Mouse (Mus musculus) heart, embryonic 11.5 days (tissue): Measurements from ENCODE around the gene Islr. TPM values are rescaled to one million over a fixed set of nuclear protein-coding genes. Genes with fewer than 3 reads are reported as not detected.

Experiments used
- ATAC-seq: fragments of 200-750 bp; cut with Nextera tagmentation; replicated peaks from 2 replicates; pipeline ENCODE4 v1.8.0; 2017; ENCODE audit warnings: moderate library complexity; ENCODE audit not compliant: insufficient number of reproducible peaks, low FRiP score, low TSS enrichment
- H3K27ac ChIP-seq: fragments of 300-500 bp; sonication (generic); 2 replicates; pipeline ENCODE4 v1.5.1; 2014; ENCODE audit warnings: mild to moderate bottlenecking, low read depth, low read length
- H3K27me3 ChIP-seq: fragments of 300-500 bp; sonication (generic); 2 replicates; pipeline ENCODE4 v1.6.1; 2014; ENCODE audit warnings: mild to moderate bottlenecking, low read length, mixed read lengths; ENCODE audit not compliant: control insufficient read depth, insufficient read depth
- H3K36me3 ChIP-seq: fragments of 300-500 bp; sonication (generic); 2 replicates; pipeline ENCODE4 v1.6.1; 2014; ENCODE audit warnings: mild to moderate bottlenecking, low read length, moderate library complexity, mixed read lengths; ENCODE audit not compliant: control insufficient read depth, insufficient read depth
- H3K4me1 ChIP-seq: fragments of 300-500 bp; sonication (generic); 2 replicates; pipeline ENCODE4 v1.6.1; 2014; ENCODE audit warnings: low read length; ENCODE audit not compliant: control insufficient read depth, insufficient read depth
- H3K4me2 ChIP-seq: fragments of 300-500 bp; sonication (generic); 2 replicates; pipeline ENCODE4 v1.6.1; 2014; ENCODE audit warnings: mild to moderate bottlenecking, moderate library complexity
- H3K4me3 ChIP-seq: fragments of 300-500 bp; sonication (generic); 2 replicates; pipeline ENCODE4 v1.5.1; 2014; ENCODE audit warnings: low read depth, low read length
- H3K9ac ChIP-seq: fragments of 300-500 bp; sonication (generic); 2 replicates; pipeline ENCODE4 v1.6.1; 2014; ENCODE audit warnings: mild to moderate bottlenecking, low read depth, low read length, moderate library complexity
- H3K9me3 ChIP-seq: fragments of 300-500 bp; sonication (generic); replicated peaks from 2 replicates; pipeline ENCODE4 v1.6.1; 2016; ENCODE audit warnings: low read length; ENCODE audit not compliant: control insufficient read depth
- WGBS: fragments of 180-500 bp; shearing (Covaris S2); extraction: QIAGEN DNeasy Blood & Tissue Kit; methylation state at CpG from one replicate; pipeline ENCODE4 v1.1.7; 2014; ENCODE audit not compliant: insufficient replicate concordance; 5-methylcytosine and 5-hydroxymethylcytosine counted together
- polyA plus RNA-seq: library from polyadenylated mRNA; unstranded; fragments of >200 nt; fragmentation: Nextera tagmentation; extraction: Ambion mirVana; gene quantifications from 2 replicates; pipeline ENCODE4 v1.2.1, GENCODE M21; 2014

The Islr gene
- polyA plus RNA-seq, 1 experiment from 2014 or later: 5.5 TPM

DNA sequence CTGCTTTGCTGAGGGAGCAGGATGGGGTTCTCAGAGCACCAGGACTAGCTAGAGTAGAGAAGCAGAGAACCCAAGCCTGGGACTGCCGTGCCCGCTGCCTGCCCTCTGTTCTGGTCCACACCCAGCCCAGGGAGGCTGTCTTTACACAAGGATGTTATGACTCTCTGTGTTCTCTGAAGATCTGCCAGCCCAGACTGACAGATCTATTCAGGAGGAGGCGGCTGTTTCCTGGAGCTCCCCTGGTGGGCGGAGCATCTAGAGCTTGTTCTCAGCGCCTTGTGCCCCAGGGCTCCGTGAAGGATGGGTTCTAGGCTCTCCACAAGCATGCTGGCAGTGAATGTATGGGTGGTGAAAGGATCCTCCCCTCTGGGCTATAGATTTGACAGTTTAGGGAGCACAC is 64.2 kb downstream of the Islr start:
- Histone ChIP-seq H3K9ac (no peak overlapping the region), H3K27me3 (peaks cover 14% of the 10 kb centered on the region), H3K4me2 (no peak overlapping the region), H3K36me3 (no peaks in the 10 kb centered on the region), H3K9me3 (no peaks in the 10 kb centered on the region), H3K4me1 (peaks cover 10% of the 10 kb centered on the region), H3K27ac (no peak overlapping the region), H3K4me3 (no peak overlapping the region)
- ATAC-seq: no peak
- 36% methylated on average over 6 of the region's 6 CpGs for WGBS

DNA sequence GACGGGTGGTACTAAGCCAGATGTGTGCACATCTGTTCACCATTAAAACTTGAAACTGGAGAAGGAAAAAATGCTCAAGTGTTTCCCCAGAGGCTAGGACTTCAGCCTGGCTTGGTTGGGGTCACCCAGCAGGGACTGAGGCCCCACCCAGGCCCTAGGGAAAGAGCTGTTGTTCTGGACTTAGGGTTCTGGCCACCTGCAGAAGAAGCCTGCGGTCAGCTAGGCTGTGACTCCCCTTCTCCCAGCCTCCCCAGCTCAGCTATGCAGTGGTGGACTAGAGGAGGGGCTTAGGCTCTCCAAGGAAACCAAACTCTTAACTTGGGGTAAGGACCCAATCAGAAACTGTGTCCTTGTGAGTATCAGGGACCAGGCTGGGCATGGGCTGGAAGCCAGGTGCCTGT is 68.2 kb downstream of the Islr start:
- no peak overlapping the region for H3K4me3 ChIP-seq
- no peaks in the 10 kb centered on the region for H3K9me3 ChIP-seq
- ATAC-seq: no peak
- H3K9ac ChIP-seq: 0 out of 2 replicates have a peak overlapping the region, but pooled peaks have one; percentile 34
- H3K36me3 ChIP-seq: no peaks in the 10 kb centered on the region
- WGBS: 33% methylated on average over 2 of the region's 2 CpGs
- peaks cover 34% of the 10 kb centered on the region for H3K27me3 ChIP-seq
- no peak overlapping the region for H3K4me2 ChIP-seq
- peaks cover 33% of the 10 kb centered on the region for H3K4me1 ChIP-seq
- H3K27ac ChIP-seq: no peak overlapping the region

DNA sequence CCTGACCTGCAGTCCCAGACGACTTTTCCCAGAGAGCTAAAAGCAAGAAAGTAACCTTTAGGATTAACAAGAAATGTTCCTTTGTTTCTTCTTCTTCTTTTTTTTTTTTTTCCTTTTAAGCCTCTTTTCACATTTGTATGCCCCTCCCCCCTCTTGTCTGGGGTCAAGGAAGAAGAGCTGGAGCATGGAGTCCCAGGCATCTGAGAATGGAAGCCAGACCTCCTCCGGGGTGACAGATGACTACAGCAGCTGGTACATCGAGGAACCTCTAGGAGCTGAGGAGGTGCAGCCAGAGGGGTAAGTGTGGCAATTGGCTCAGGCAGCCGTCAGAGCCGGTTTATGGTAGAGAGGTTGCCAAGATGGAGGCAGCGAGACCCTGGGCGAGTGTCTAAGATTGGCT is 69.2 kb downstream of the Islr start:
- no peak overlapping the region for H3K4me2 ChIP-seq
- ATAC-seq: no peak

DNA sequence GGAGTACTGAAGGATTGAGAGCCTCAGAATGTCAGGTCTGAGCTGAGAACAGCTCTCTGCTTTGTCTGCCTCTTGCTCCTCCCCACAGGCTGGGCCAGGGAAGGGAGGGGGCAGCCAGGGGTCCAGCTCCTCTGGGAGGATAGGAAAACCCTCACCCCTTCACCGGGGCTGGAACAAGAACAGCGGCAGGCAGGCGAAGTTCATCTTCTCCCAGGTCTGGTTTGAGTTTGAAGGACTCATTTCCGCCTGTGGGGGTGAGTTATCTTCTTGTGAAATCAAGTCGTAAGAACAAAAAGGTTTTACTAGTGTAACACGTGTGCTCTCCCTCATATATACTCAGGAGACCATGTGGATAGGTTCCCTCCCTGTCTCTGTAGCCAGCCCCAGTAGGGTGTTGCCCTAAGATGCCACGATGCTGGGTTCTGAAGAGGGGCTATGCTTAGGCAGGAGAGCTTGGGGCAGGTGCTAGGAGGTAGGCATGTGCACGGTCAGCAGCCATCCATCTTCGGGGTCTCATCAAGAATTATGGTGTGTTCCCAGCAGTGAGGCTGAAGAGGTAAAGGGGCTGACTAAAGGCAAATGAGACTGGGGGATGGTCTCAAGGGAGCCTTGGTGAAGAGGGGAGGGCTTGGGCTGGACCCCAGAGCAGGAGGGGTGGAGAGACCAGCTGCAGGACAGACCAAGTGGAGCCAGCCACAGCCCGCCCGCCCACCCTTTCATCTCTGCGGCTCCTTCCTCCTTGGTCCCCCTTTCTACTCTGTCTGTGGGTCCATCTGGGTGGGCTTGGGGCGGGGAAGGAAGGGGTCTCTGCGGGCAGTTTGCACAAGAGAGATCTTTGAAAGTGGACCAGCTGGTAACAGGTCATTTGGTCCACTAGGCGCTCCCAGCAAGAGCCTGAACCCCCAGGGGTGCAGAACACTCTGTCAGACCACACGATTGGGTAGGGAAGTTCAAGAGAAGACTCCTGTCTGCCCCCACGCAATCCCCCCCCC is 69.9 kb downstream of the Islr start:
- WGBS: 11% methylated on average over 17 of the region's 17 CpGs
- H3K4me1 ChIP-seq: peaks cover 42% of the 10 kb centered on the region
- no peak overlapping the region for H3K4me2 ChIP-seq
- H3K4me3 ChIP-seq: no peak overlapping the region
- H3K9me3 ChIP-seq: no peaks in the 10 kb centered on the region
- peaks cover 44% of the 10 kb centered on the region for H3K27me3 ChIP-seq
- ATAC-seq: no peak
- H3K9ac ChIP-seq: no peak overlapping the region
- no peaks in the 10 kb centered on the region for H3K36me3 ChIP-seq
- no peak overlapping the region for H3K27ac ChIP-seq

More for the DNA sequence above, 69.2 kb downstream of the Islr start:
- Histone ChIP-seq H3K4me1 (peaks cover 40% of the 10 kb centered on the region), H3K9ac (no peak overlapping the region), H3K27ac (no peak overlapping the region), H3K36me3 (no peaks in the 10 kb centered on the region), H3K9me3 (no peaks in the 10 kb centered on the region), H3K27me3 (peaks cover 39% of the 10 kb centered on the region), H3K4me3 (no peak overlapping the region)
- 24% methylated on average over 7 of the region's 7 CpGs for WGBS

DNA sequence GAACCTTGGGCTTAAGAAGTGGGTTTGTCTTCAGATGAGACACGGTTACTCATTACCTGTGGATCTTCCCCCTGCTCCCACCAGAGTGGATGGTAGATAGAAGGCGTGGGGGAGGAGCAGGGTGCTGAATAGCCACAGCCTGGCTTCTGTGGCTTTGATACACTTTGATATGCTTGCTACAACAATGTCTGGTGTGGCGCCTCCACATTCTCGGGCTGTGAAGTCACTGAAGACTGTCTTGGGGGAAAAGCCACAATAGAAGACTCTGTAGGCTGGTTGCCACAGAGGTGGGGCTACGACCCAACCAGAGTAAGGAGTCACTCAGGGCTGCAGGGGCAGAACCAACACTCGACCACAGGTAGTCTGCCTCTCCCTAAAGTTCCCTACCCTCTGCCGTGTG is 72.4 kb downstream of the Islr start:
- H3K27ac ChIP-seq: no peak overlapping the region
- H3K4me1 ChIP-seq: peaks cover 48% of the 10 kb centered on the region

DNA sequence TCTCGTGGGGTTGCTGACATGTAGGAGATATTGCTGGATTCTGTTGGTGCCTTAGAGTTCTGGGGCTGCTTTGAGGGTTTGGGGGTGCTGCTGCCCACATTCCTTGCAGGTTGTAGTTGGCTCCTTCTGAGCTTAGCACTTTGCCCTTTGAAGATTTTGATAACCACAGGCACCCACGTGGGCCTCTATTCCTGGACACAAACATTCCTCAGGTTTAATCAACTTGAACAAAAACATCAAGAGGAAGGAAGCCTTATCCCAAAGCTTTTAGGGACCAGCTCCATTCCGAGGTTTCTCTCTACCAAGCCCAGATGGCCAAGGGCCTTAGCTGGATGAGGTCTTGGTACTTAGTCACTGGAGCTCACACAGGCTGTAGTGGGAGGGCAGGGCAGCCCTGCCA is 73.2 kb downstream of the Islr start:
- 25% methylated on average over 3 of the region's 3 CpGs for WGBS
- Histone ChIP-seq H3K27ac (no peak overlapping the region), H3K4me3 (no peak overlapping the region), H3K9ac (no peak overlapping the region), H3K9me3 (no peaks in the 10 kb centered on the region), H3K4me2 (no peak overlapping the region), H3K27me3 (peaks cover 49% of the 10 kb centered on the region), H3K36me3 (no peaks in the 10 kb centered on the region), H3K4me1 (peaks cover 43% of the 10 kb centered on the region)
- no peak for ATAC-seq

More for the DNA sequence above, 72.4 kb downstream of the Islr start:
- H3K36me3 ChIP-seq: no peaks in the 10 kb centered on the region
- no peak overlapping the region for H3K4me2 ChIP-seq
- WGBS: 57% methylated on average over 7 of the region's 7 CpGs
- H3K4me3 ChIP-seq: no peak overlapping the region
- H3K27me3 ChIP-seq: peaks cover 54% of the 10 kb centered on the region
- H3K9ac ChIP-seq: no peak overlapping the region
- H3K9me3 ChIP-seq: no peaks in the 10 kb centered on the region
- no peak for ATAC-seq

DNA sequence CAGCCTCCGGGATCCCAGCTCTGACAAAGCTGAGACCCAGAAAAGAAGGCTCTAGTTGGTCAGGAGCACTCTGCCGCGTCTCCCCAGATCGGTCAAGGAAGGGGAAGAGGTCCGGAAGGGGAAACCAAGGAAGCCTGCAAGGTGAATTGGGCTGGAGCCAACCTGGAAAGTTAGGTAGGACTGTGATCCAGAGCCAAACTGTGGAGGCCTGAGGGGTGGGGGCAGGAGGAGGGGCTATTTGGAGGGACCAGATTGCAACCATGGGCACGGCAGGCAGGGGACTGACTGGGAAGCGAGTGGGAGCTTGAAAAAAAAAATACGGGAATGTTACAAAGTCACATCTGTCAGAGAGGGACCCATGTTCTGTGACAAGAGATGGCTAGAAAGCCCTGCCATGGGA is 74.6 kb downstream of the Islr start:
- H3K36me3 ChIP-seq: no peaks in the 10 kb centered on the region
- no peak for ATAC-seq
- H3K4me3 ChIP-seq: 0 out of 2 replicates have a peak overlapping the region, but pooled peaks have one; percentile 4
- peak overlapping the region; percentile 49; the same call in 1 of the 2 replicates for H3K9ac ChIP-seq
- 17% methylated on average over 8 of the region's 8 CpGs for WGBS
- H3K27me3 ChIP-seq: peaks cover 37% of the 10 kb centered on the region
- H3K9me3 ChIP-seq: no peaks in the 10 kb centered on the region
- no peak overlapping the region for H3K27ac ChIP-seq
- peak overlapping the region; percentile 33 for H3K4me2 ChIP-seq
- peaks cover 43% of the 10 kb centered on the region for H3K4me1 ChIP-seq

DNA sequence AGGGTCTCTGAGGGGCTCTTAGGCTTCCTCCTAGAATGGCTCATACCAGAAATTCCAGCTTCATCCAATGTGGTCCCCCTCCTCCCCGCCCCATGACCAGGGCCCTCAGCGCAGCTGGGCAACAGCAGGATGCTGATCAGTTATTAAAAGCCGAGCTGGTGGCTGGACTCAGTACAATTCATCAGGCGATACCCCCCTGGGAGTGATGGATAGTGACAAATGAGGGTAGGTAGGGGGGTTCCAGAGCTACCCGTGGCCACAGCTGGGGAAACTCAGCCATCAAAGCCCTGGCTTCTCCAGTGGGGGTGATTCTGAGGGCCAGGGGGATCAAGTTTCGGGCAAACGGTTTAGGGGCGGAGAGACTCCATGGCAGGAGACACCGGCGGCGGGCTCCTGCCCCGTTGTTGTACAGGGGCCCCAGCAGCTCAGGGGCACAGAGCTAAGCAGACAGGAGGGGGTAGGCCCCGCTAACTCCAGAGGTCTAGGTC is 75.1 kb downstream of the Islr start:
- WGBS: 9% methylated on average over 13 of the region's 13 CpGs
- Histone ChIP-seq H3K9me3 (no peaks in the 10 kb centered on the region), H3K36me3 (no peaks in the 10 kb centered on the region), H3K27me3 (peaks cover 31% of the 10 kb centered on the region), H3K4me1 (peaks cover 43% of the 10 kb centered on the region), H3K4me2 (peak overlapping the region; percentile 33), H3K9ac (peak overlapping the region; percentile 49; the same call in 1 of the 2 replicates), H3K27ac (no peak overlapping the region), H3K4me3 (0 out of 2 replicates have a peak overlapping the region, but pooled peaks have one; percentile 4)
- ATAC-seq: peak; percentile 31; the same call in 1 of the 2 replicates
